Mouse (Mus musculus) gastrocnemius, adult 2 months (tissue): ENCODE data around the gene Btnl6. TPM values are rescaled to one million over a fixed set of nuclear protein-coding genes. Genes with fewer than 3 reads are reported as not detected.
"Not testable (repeated sequence)": the region's sequence is repeated elsewhere in the genome, so short reads cannot be mapped to it uniquely, and the experiment has no call there.

Experiments used
- DNase-seq: peaks from one replicate; pipeline ENCODE4 v3.0.0; 2022
- H3K27ac ChIP-seq: fragments of 200-600 bp; 2 replicates; pipeline ENCODE4 v1.8.1; 2022; ENCODE audit warnings: mild to moderate bottlenecking
- H3K4me3 ChIP-seq: fragments of 200-600 bp; 2 replicates; pipeline ENCODE4 v1.8.1; 2022; ENCODE audit warnings: mild to moderate bottlenecking, moderate library complexity
- CTCF ChIP-seq: fragments of 200-600 bp; IDR thresholded peaks from 2 replicates; pipeline ENCODE4 v1.8.1; 2022; ENCODE audit warnings: antibody characterized with exemption, mild to moderate bottlenecking, moderate library complexity
- intact Hi-C: fragments of 180-260 bp; cut with DNase I; formaldehyde crosslinking; loops from one replicate; pipeline ENCODE4 v1.15.1; 2025
- total RNA-seq, 2 experiments: library from RNA; stranded (reverse); gene quantifications; 2 replicates each; pipeline ENCODE4 v1.2.3; 2021

Btnl6 gene
- total RNA-seq, 2 experiments from 2014 or later, result not detected

DNA sequence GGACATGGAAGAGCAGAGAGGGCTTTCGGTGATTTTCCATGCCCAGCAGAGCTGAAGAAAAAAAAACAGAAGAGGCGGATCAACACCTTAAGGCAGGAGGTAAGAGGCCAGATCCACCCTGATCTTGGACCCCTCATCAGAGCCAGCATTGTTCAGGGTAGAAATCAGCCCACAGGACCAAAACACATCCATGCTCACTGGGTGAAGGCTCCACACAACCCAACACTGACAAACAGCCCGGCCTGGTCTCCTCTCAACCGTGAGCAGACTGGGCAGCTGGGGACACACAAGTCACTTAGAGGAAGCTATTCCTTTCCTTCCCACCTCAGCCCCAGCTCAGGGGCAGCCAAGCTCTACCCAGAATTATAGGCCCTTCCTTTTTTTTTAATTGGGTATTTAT is 30.4 kb upstream of the Btnl6 start:
- intact Hi-C loops, result no loop called here

DNA sequence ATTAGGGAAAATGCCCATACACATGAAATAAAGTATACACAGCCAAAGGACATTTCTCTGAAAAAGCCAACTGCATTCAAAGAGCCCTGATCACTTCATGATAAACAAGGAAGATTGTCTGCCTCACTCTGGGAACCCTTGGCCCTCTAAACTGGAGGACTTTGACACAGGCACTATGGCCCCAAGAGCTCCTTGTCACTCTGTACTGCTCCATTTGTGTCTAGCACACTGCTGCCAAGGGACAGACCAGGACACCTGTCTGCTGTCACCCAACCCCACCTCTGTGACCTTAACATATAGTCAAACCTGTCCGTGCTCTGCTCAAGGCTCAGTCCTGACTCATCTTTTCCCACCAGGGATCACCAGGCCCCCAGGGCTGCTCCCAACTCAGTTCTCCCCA is 29.6 kb upstream of the Btnl6 start:
- Histone ChIP-seq H3K4me3 (no peak overlapping the region), H3K27ac (no peak overlapping the region)
- no peak for DNase-seq
- TF ChIP-seq CTCF, result no peak
- intact Hi-C loops, result no loop called here

More for the DNA sequence above, 30.4 kb upstream of the Btnl6 start:
- H3K27ac ChIP-seq, result no peak overlapping the region
- DNase-seq, result no peak
- H3K4me3 ChIP-seq, result no peak overlapping the region
- TF ChIP-seq CTCF, result no peak

DNA sequence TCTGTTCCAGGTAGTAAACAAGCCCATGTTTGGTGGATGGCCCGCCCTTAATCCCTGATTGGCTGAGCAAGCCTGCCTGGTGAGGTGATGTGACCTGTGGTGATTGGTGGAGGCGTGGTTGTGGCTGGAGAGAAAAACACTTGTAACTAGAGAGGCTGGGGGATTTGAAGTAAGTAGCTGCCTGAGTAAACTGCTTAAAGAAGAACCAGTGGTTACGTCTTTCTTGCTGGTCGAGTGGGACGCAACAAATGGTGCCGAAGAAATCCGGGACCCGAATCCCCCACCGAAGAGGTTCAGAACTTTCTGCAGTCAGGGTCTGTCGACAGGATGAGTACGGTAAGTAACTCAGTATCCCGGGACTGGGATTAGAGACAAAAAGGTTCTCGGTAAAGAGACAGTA is 26.4 kb upstream of the Btnl6 start:
- peak overlapping the region; percentile 21; the same call in 1 of the 2 replicates for H3K4me3 ChIP-seq
- DNase-seq, H3K27ac ChIP-seq, intact Hi-C loops: not testable (repeated sequence)

GRCm38 (mm10) chr17:34532671-34533070 is 15.5 kb upstream of the Btnl6 start:
- intact Hi-C loops, result no loop called here
- no peak overlapping the region for H3K4me3 ChIP-seq
- no peak for TF ChIP-seq CTCF
- no peak overlapping the region for H3K27ac ChIP-seq
- no peak for DNase-seq

- DNase-seq, result no peak
- intact Hi-C loops, result no loop called here
- H3K27ac ChIP-seq, result no peak overlapping the region
- H3K4me3 ChIP-seq, result no peak overlapping the region
- TF ChIP-seq CTCF, result no peak
Measured at GRCm38 (mm10) chr17:34519001-34519400, 1.8 kb upstream of the Btnl6 start.

DNA sequence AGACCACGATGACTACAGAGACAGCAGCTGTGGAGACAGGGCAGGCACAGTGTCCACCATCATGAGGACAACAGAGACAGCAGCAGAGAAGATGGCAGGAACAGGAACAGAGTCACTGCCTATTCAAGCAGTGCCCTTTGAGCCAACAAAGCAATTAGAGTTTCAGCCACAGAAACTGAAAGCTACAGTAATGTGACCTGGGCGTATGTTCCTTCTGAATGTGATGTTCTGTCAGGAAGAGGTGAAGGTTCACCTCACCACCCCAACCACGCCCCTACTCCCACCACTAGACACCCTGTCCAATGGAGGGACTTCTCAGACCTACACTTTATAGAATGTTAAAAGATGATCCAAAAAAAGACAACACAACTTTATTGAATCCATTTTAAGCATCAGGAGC is 1.4 kb upstream of the Btnl6 start:
- intact Hi-C loops, H3K27ac ChIP-seq, H3K4me3 ChIP-seq, DNase-seq: not testable (repeated sequence)

DNA sequence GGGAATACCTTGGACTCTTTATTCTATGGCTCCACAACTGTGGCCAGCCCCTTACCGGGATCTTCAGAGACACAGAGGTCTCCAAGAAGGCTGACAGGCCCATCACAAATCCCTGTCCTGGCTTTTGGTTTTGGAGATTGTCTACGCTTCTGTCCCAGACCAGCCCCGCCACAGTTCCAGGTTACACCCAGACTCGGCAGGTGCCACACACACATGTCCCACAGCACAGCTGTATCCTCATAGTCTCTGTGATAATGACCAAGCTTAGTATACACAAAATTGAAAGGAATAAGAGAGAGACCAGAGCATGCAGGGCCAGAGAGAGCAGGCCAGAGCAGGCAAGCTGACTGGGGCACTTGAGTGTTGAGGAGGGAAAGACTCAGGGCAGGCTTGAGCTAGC is 643 bp upstream of the Btnl6 start:
- Histone ChIP-seq H3K27ac (no peak overlapping the region), H3K4me3 (no peak overlapping the region)
- intact Hi-C loops, result no loop called here
- DNase-seq, result no peak
- TF ChIP-seq CTCF, result no peak

GRCm38 (mm10) chr17:34516514-34516913 is 638 bp downstream of the Btnl6 start:
- H3K27ac ChIP-seq, result no peak overlapping the region
- no peak overlapping the region for H3K4me3 ChIP-seq
- DNase-seq, result no peak
- intact Hi-C loops, result no loop called here
- TF ChIP-seq CTCF, result no peak

GRCm38 (mm10) chr17:34511723-34512122 is 5.4 kb downstream of the Btnl6 start:
- H3K27ac ChIP-seq, intact Hi-C loops, DNase-seq, H3K4me3 ChIP-seq: not testable (repeated sequence)
- peak; percentile 16; the same call in 1 of the 2 replicates for TF ChIP-seq CTCF

DNA sequence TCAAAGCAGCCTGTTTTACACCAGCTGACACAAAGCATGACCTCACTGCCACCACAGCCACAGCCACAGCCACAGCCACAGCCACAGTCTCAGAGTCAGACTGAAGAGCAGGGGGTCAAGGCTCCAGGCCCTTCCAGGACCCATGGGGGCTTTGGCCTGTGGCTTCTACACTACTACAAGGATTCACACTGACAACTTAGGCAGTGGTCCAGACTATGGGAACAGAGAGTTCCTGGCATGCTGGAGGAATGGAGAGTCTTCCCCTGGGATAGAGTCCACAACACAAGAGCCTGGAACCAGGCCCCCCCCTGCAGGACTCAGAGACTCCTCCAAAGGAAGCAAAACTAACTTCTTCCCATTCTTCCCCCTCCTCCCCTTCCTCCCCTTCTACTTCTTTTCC is 9.6 kb downstream of the Btnl6 start:
- intact Hi-C loops, result no loop called here
- no peak for TF ChIP-seq CTCF
- no peak overlapping the region for H3K27ac ChIP-seq
- no peak overlapping the region for H3K4me3 ChIP-seq
- peak; percentile 17 for DNase-seq

- H3K27ac ChIP-seq, intact Hi-C loops, H3K4me3 ChIP-seq, DNase-seq: not testable (repeated sequence)
Measured at GRCm38 (mm10) chr17:34497726-34498125, 19.4 kb downstream of the Btnl6 start.

DNA sequence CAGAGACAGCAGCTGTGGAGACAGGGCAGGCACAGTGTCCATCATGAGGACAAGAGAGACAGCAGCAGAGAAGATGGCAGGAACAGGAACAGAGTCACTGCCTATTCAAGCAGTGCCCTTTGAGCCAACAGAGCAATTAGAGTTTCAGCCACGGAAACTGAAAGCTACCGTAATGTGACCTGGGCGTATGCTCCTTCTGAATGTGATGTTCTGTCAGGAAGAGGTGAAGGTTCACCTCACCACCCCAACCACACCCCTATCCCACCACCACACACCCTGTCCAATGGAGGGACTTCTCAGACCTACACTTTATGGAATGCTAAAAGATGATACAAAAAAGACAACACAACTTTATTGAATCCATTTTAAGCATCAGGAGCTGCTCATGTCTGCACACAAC is 19.8 kb downstream of the Btnl6 start:
- intact Hi-C loops, H3K4me3 ChIP-seq, H3K27ac ChIP-seq, DNase-seq: not testable (repeated sequence)

DNA sequence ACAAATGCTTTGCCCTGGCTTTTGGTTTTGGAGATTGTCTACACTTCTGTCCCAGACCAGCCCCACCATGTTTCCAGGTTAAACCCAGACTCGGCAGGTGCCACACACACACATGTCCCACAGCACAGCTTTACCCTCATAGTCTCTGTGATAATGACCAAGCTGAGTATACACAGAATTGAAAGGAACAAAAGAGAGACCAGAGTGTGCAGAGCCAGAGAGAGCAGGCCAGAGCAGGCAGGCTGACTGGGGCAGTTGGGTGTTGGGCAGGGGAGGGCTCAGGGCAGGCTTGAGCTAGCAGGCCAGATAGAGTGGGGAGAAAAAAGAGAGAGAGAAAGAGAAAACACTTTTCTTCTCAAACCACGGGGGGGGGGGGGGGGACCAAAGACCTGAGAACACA is 20.6 kb downstream of the Btnl6 start:
- H3K4me3 ChIP-seq, result no peak overlapping the region
- TF ChIP-seq CTCF, result no peak
- no peak for DNase-seq
- H3K27ac ChIP-seq, result no peak overlapping the region
- intact Hi-C loops, result no loop called here

GRCm38 (mm10) chr17:34495156-34495555 is 22.0 kb downstream of the Btnl6 start:
- DNase-seq, H3K4me3 ChIP-seq, H3K27ac ChIP-seq, intact Hi-C loops: not testable (repeated sequence)

- no peak for TF ChIP-seq CTCF
- Histone ChIP-seq H3K27ac (no peak overlapping the region), H3K4me3 (no peak overlapping the region)
- intact Hi-C loops, result no loop called here
- no peak for DNase-seq
Measured at GRCm38 (mm10) chr17:34492796-34493195, 24.4 kb downstream of the Btnl6 start.

DNA sequence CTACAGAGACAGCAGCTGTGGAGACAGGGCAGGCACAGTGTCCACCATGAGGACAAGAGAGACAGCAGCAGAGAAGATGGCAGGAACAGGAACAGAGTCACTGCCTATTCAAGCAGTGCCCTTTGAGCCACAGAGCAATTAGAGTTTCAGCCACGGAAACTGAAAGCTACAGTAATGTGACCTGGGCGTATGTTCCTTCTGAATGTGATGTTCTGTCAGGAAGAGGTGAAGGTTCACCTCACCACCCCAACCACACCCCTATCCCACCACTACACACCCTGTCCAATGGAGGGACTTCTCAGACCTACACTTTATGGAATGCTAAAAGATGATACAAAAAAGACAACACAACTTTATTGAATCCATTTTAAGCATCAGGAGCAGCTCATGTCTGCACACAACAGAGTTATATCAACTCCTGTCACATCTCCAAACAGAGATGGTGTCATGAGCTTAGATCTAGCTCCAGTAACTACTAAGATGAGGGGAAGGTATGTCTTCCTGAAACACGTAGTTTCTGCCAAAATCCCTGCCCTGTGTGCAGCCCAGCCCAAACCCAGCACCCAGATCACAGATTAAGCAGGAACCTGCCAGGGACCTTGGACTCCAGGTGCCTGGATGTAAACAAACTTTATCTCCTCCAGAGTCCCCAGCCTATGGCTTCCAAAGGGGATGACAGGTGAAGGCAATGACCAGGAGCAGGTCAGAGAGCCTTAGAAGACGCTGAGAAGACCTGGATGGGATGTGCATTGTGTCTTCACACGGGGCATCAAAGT is 39.7 kb downstream of the Btnl6 start, which contains the start of gene Btnl4:
TSS of gene Btnl4 (minus strand) at position 81 of the 776 bp plus-strand sequence.
- H3K27ac ChIP-seq, intact Hi-C loops, DNase-seq, H3K4me3 ChIP-seq: not testable (repeated sequence)
